Mouse (Mus musculus) liver, embryonic 16.5 days (tissue): Measurements from ENCODE around the gene C3ar1. TPM values are rescaled to one million over a fixed set of nuclear protein-coding genes. Genes with fewer than 3 reads are reported as not detected.

Source experiments
- ATAC-seq: fragments of 200-750 bp; cut with Nextera tagmentation; 2 replicates; pipeline ENCODE4 v1.8.0; 2017; ENCODE audit warnings: low read depth, mild to moderate bottlenecking, moderate number of reproducible peaks, moderate library complexity
- H3K27ac ChIP-seq: fragments of 300-500 bp; sonication (generic); 2 replicates; pipeline ENCODE4 v1.5.1; 2014; ENCODE audit warnings: mild to moderate bottlenecking, low read length
- H3K27me3 ChIP-seq: fragments of 300-500 bp; sonication (generic); 2 replicates; pipeline ENCODE4 v1.6.1; 2014; ENCODE audit warnings: low read depth, low read length, mixed read lengths; ENCODE audit not compliant: control insufficient read depth, insufficient read depth
- H3K36me3 ChIP-seq: fragments of 300-500 bp; sonication (generic); 2 replicates; pipeline ENCODE4 v1.6.1; 2014; ENCODE audit warnings: mild to moderate bottlenecking; ENCODE audit not compliant: control insufficient read depth, insufficient read depth
- H3K4me1 ChIP-seq: fragments of 300-500 bp; sonication (generic); 2 replicates; pipeline ENCODE4 v1.6.1; 2014; ENCODE audit warnings: low read depth, low read length, mixed read lengths; ENCODE audit not compliant: control insufficient read depth
- H3K4me2 ChIP-seq: fragments of 300-500 bp; sonication (generic); 2 replicates; pipeline ENCODE4 v1.6.1; 2014; ENCODE audit warnings: low read depth, low read length, mixed read lengths
- H3K4me3 ChIP-seq: fragments of 300-500 bp; sonication (generic); 2 replicates; pipeline ENCODE4 v1.5.1; 2014; ENCODE audit warnings: low read depth, mild to moderate bottlenecking, low read length
- H3K9ac ChIP-seq: fragments of 300-500 bp; sonication (generic); 2 replicates; pipeline ENCODE4 v1.6.1; 2014; ENCODE audit warnings: low read depth, low read length
- H3K9me3 ChIP-seq: fragments of 300-500 bp; sonication (generic); replicated peaks from 2 replicates; pipeline ENCODE4 v1.6.1; 2016; ENCODE audit warnings: low read length; ENCODE audit not compliant: control insufficient read depth
- WGBS: fragments of 180-500 bp; shearing (Covaris S2); extraction: QIAGEN DNeasy Blood & Tissue Kit; methylation state at CpG from one replicate; pipeline ENCODE4 v1.1.7; 2014; ENCODE audit not compliant: insufficient replicate concordance; 5-methylcytosine and 5-hydroxymethylcytosine counted together
- microRNA-seq: library from miRNA; unstranded; fragments of <30 nt; microRNA quantifications from one replicate; pipeline ENCODE4, GENCODE M21; 2016
- polyA plus RNA-seq: library from polyadenylated mRNA; unstranded; fragments of >200 nt; fragmentation: Nextera tagmentation; extraction: Ambion mirVana; gene quantifications from 2 replicates; pipeline ENCODE4 v1.2.1, GENCODE M21; 2015

The C3ar1 gene
- polyA plus RNA-seq, 1 experiment from 2014 or later = 0.99 TPM

GRCm38 (mm10) chr6:122810615-122811279 lies 45.2 kb downstream of the C3ar1 start:
- Histone ChIP-seq H3K27ac (peak overlapping the region; percentile 100), H3K4me1 (peaks cover 21% of the 10 kb centered on the region), H3K9me3 (no peaks in the 10 kb centered on the region), H3K27me3 (no peaks in the 10 kb centered on the region), H3K4me3 (peak overlapping the region; percentile 76), H3K36me3 (no peaks in the 10 kb centered on the region), H3K4me2 (peak overlapping the region; percentile 87), H3K9ac (peak overlapping the region; percentile 86)
- ATAC-seq = peak; percentile 94
- WGBS = under 1% methylated on average over 30 of the region's 30 CpGs

- H3K4me2 ChIP-seq = peak overlapping the region; percentile 87
- WGBS = 1% methylated on average over 11 of the region's 11 CpGs
- no peak for ATAC-seq
- H3K9ac ChIP-seq = peak overlapping the region; percentile 72
- no peaks in the 10 kb centered on the region for H3K9me3 ChIP-seq
- H3K27ac ChIP-seq = peak overlapping the region; percentile 100
- no peaks in the 10 kb centered on the region for H3K27me3 ChIP-seq
- H3K36me3 ChIP-seq = no peaks in the 10 kb centered on the region
- H3K4me3 ChIP-seq = peak overlapping the region; percentile 76
- H3K4me1 ChIP-seq = peaks cover 21% of the 10 kb centered on the region
These were observed 45.8 kb downstream of the C3ar1 start for GRCm38 (mm10) chr6:122810022-122810614.

GRCm38 (mm10) chr6:122804418-122804817 lies 51.5 kb downstream of the C3ar1 start:
- H3K27me3 ChIP-seq = no peaks in the 10 kb centered on the region
- H3K9ac ChIP-seq = no peak overlapping the region
- peak; percentile 28 for ATAC-seq
- 0 out of 2 replicates have a peak overlapping the region, but pooled peaks have one; percentile 43 for H3K27ac ChIP-seq
- no peak overlapping the region for H3K4me2 ChIP-seq
- no peaks in the 10 kb centered on the region for H3K9me3 ChIP-seq
- no peak overlapping the region for H3K4me3 ChIP-seq
- WGBS = 10% methylated on average over 5 of the region's 5 CpGs
- H3K36me3 ChIP-seq = no peaks in the 10 kb centered on the region
- peaks cover 19% of the 10 kb centered on the region for H3K4me1 ChIP-seq

- Histone ChIP-seq H3K9ac (peak overlapping the region; percentile 87), H3K27ac (peak overlapping the region; percentile 83), H3K4me3 (peak overlapping the region; percentile 79), H3K9me3 (no peaks in the 10 kb centered on the region), H3K4me1 (peaks cover 18% of the 10 kb centered on the region), H3K36me3 (no peaks in the 10 kb centered on the region), H3K27me3 (no peaks in the 10 kb centered on the region), H3K4me2 (peak overlapping the region; percentile 99)
- ATAC-seq = peak; percentile 72
- WGBS = 2% methylated on average over 34 of the region's 34 CpGs
These were observed 54.0 kb downstream of the C3ar1 start for GRCm38 (mm10) chr6:122801801-122802514.

- H3K4me2 ChIP-seq = peak within 1 kb of the TSS; percentile 99
- peak within 1 kb of the TSS; percentile 83 for H3K27ac ChIP-seq
- H3K27me3 ChIP-seq = no peaks in the 10 kb centered on the region
- H3K9me3 ChIP-seq = no peaks in the 10 kb centered on the region
- peak within 1 kb of the TSS; percentile 79 for H3K4me3 ChIP-seq
- H3K4me1 ChIP-seq = peaks cover 18% of the 10 kb centered on the region
- WGBS = under 1% methylated on average over 45 of the region's 46 CpGs
- peak within 1 kb of the TSS; percentile 87 for H3K9ac ChIP-seq
- ATAC-seq = peak; percentile 85
- H3K36me3 ChIP-seq = no peaks in the 10 kb centered on the region
These were observed 54.6 kb downstream of the C3ar1 start, which contains the start of gene Slc2a3 for GRCm38 (mm10) chr6:122801301-122801800. Gene Slc2a3, minus strand, starts transcription at chr6:122801640.

GRCm38 (mm10) chr6:122800640-122801300 lies 55.2 kb downstream of the C3ar1 start:
- WGBS = 18% methylated on average over 10 of the region's 10 CpGs
- peak overlapping the region; percentile 83 for H3K27ac ChIP-seq

More at GRCm38 (mm10) chr6:122800640-122801300, 55.2 kb downstream of the C3ar1 start:
- ATAC-seq = peak; percentile 3; the same call in 1 of the 2 replicates
- Histone ChIP-seq H3K4me3 (peak overlapping the region; percentile 79), H3K9me3 (no peaks in the 10 kb centered on the region), H3K4me1 (peaks cover 18% of the 10 kb centered on the region), H3K4me2 (peak overlapping the region; percentile 99), H3K9ac (peak overlapping the region; percentile 87), H3K27me3 (no peaks in the 10 kb centered on the region), H3K36me3 (no peaks in the 10 kb centered on the region)

Small RNA genes within 50 kb of the gene (microRNA-seq; reads per million reads assigned to microRNA genes)
- not detected for gene Mir7231

Other genes with a start within 250 kb of the C3ar1 start
- 0.97 and 0.98 TPM in 2 replicates for gene Gdf3, start 246.1 kb downstream of the C3ar1 start, polyA plus RNA-seq
- gene Dppa3, start 229.8 kb downstream of the C3ar1 start, polyA plus RNA-seq = not detected in 2 replicates
- gene Nanog, start 148.7 kb downstream of the C3ar1 start, polyA plus RNA-seq = not detected in 2 replicates
- gene Slc2a3, start 54.5 kb downstream of the C3ar1 start, polyA plus RNA-seq = 12.2 and 13.0 TPM in 2 replicates
- 1.3 and 1.5 TPM in 2 replicates for gene Foxj2, start 36.2 kb downstream of the C3ar1 start, polyA plus RNA-seq
- gene Necap1, start 18.3 kb upstream of the C3ar1 start, polyA plus RNA-seq = 26.0 and 27.6 TPM in 2 replicates
- 6.4 and 6.5 TPM in 2 replicates for gene Clec4a1, start 65.7 kb upstream of the C3ar1 start, polyA plus RNA-seq
- 6.5 and 6.9 TPM in 2 replicates for gene Clec4a3, start 96.4 kb upstream of the C3ar1 start, polyA plus RNA-seq
- gene Clec4a4, start 134.2 kb upstream of the C3ar1 start, polyA plus RNA-seq = not detected in 2 replicates
- gene Clec4b1, start 193.8 kb upstream of the C3ar1 start, polyA plus RNA-seq = 0.35 TPM in 1 of 2 replicates, not detected in the other